Mouse (Mus musculus) CH12.LX (cell line): Measurements from ENCODE around the gene Pla2g2c.

Experiments used
- CTCF ChIP-seq, 2 experiments: IDR thresholded peaks in 1 of 2; conservative IDR thresholded peaks in 1 of 2; 2 replicates each; pipeline ENCODE4 v1.5.1; 2011 to 2012; ENCODE audit warnings: low read depth in 2 of 2, low read length in 2 of 2, improper control_type of control experiment in 1 of 2, inconsistent platforms in 1 of 2, mild to moderate bottlenecking in 1 of 2, moderate library complexity in 1 of 2
- EP300 ChIP-seq: IDR thresholded peaks from 2 replicates; pipeline ENCODE4 v1.6.1; 2011; ENCODE audit warnings: low read length, improper control_type of control experiment
- ETS1 ChIP-seq: conservative IDR thresholded peaks from 2 replicates; pipeline ENCODE4 v1.6.1; 2012; ENCODE audit warnings: low read depth, mild to moderate bottlenecking, inconsistent platforms, low read length, improper control_type of control experiment, moderate library complexity
- GABPA ChIP-seq: IDR thresholded peaks from 2 replicates; pipeline ENCODE4 v1.6.1; 2012; ENCODE audit warnings: low read depth, low read length, improper control_type of control experiment, inconsistent platforms; ENCODE audit not compliant: insufficient replicate concordance
- HCFC1 ChIP-seq: IDR thresholded peaks from 2 replicates; pipeline ENCODE4 v1.6.1; 2012; ENCODE audit warnings: low read depth, mild to moderate bottlenecking, inconsistent platforms, low read length, improper control_type of control experiment
- MAFK ChIP-seq: IDR thresholded peaks from 2 replicates; pipeline ENCODE4 v1.6.1; 2011; ENCODE audit warnings: low read length, improper control_type of control experiment; ENCODE audit not compliant: insufficient replicate concordance
- MAZ ChIP-seq: IDR thresholded peaks from 2 replicates; pipeline ENCODE4 v1.6.1; 2012; ENCODE audit warnings: low read depth, mild to moderate bottlenecking, inconsistent platforms, low read length, improper control_type of control experiment, moderate library complexity
- POLR2A ChIP-seq: IDR thresholded peaks from 2 replicates; pipeline ENCODE4 v1.6.1; 2011; ENCODE audit warnings: low read depth, mild to moderate bottlenecking, improper control_type of control experiment, low read length
- UBTF ChIP-seq: IDR thresholded peaks from 2 replicates; pipeline ENCODE4 v1.6.1; 2012; ENCODE audit warnings: low read depth, mild to moderate bottlenecking, inconsistent platforms, low read length, improper control_type of control experiment, moderate library complexity
- USF2 ChIP-seq: conservative IDR thresholded peaks from 2 replicates; pipeline ENCODE4 v1.6.1; 2011; ENCODE audit warnings: low read depth, low read length, improper control_type of control experiment
- ZNF384 ChIP-seq: IDR thresholded peaks from 2 replicates; pipeline ENCODE4 v1.6.1; 2012; ENCODE audit warnings: low read depth, low read length, improper control_type of control experiment, inconsistent platforms

DNA sequence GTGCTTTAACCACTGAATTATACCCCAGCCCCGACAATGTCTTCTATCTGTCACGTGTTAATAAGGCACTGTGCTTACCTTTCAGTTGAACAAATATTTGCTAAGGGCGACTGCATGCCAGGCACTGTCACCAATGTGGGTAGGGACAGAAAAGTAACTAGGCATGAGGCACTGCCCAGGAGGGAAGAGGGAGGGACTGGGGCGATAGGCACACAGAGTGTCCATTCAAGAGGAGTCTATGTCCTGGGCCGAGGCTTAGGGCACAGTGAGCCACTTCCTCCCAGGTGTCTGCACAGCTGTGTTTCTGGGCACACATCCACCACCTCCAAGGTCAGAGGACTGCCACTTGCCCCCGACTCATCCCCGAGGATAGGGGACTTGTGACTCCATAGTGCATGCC, 12.4 kb downstream of the Pla2g2c start, which contains the start of gene Ubxn10:
- TF ChIP-seq CTCF (conservative IDR thresholded peaks at IDR 0.05 in 1 of 2, IDR thresholded peaks at IDR 0.05 in 1 of 2; ENCODE audit: low read depth in 2 of 2, low read length in 2 of 2), result no peak
- TF ChIP-seq POLR2A, result no peak
- no peak for TF ChIP-seq ETS1
- no peak for TF ChIP-seq MAFK
- TF ChIP-seq GABPA, result no peak
- TF ChIP-seq ZNF384, result no peak
- no peak for TF ChIP-seq UBTF
- no peak for TF ChIP-seq USF2
- TF ChIP-seq HCFC1, result no peak
- no peak for TF ChIP-seq EP300
- TF ChIP-seq MAZ, result no peak
